ENCODE assay signal across 8 mouse cellular contexts in genomic region chr12:86725706-86726105, GRCm38 (mm10). TPM values are rescaled to one million over a fixed set of nuclear protein-coding genes. Genes with fewer than 3 reads are reported as not detected.
DNase-seq lines count a peak whose midpoint lies in the region; ATAC-seq and TF ChIP-seq lines count a peak whose summit lies in the region.

No protein-coding gene starts in this region.

- intact Hi-C loops in gastrocnemius, postnatal 14 days (cut with DNase I; ENCODE audit: low total_unique reads): no loop called here

- H3K79me2 ChIP-seq in macrophage (ENCODE audit: inconsistent target): no peaks in the 10 kb centered on the region

- H3K4me2 ChIP-seq in heart, embryonic 12.5 days: peak overlapping the region; percentile 96
- peak overlapping the region; percentile 95 for H3K4me2 ChIP-seq in forebrain, postnatal 0 days (ENCODE audit: low read depth)

- no peak for TF ChIP-seq POLR2A in testis, adult 2 months (IDR thresholded peaks at IDR 0.05; ENCODE audit: control insufficient read depth, low read depth, low read length)

- no peaks in the 10 kb centered on the region for H3K27me3 ChIP-seq in heart, embryonic 12.5 days (replicated peaks)
- no peaks in the 10 kb centered on the region for H3K27me3 ChIP-seq in testis, adult 2 months (ENCODE audit: control insufficient read depth, insufficient read depth, low read length)
- H3K27me3 ChIP-seq in forebrain, postnatal 0 days (ENCODE audit: insufficient read depth, low read length): no peaks in the 10 kb centered on the region

- H3K9ac ChIP-seq in heart, embryonic 12.5 days: peak overlapping the region; percentile 92
- peak overlapping the region; percentile 58 for H3K9ac ChIP-seq in forebrain, postnatal 0 days

- no peak; the same call in 1 of the 2 replicates for ATAC-seq in heart, embryonic 12.5 days (ENCODE audit: insufficient number of reproducible peaks, low FRiP score)
- ATAC-seq in forebrain, postnatal 0 days: peak; percentile 73

- 0 out of 2 replicates have a peak, but pooled peaks cover 7% of the 10 kb centered on the region for H3K36me3 ChIP-seq in heart, embryonic 12.5 days
- H3K36me3 ChIP-seq in testis, adult 2 months (ENCODE audit: control insufficient read depth, insufficient read depth, low read length): no peaks in the 10 kb centered on the region; the same call in 1 of the 2 replicates
- H3K36me3 ChIP-seq in forebrain, postnatal 0 days (ENCODE audit: insufficient read depth): no peaks in the 10 kb centered on the region
- no peaks in the 10 kb centered on the region for H3K36me3 ChIP-seq in macrophage (ENCODE audit: inconsistent target)

- H3K27ac ChIP-seq in heart, embryonic 12.5 days (ENCODE audit: poor library complexity, severe bottlenecking): peak overlapping the region; percentile 1; the same call in 1 of the 2 replicates
- peak overlapping the region; percentile 76 for H3K27ac ChIP-seq in testis, adult 2 months (ENCODE audit: control insufficient read depth, insufficient read depth, low read depth, low read length)
- H3K27ac ChIP-seq in forebrain, postnatal 0 days (ENCODE audit: low read depth, low read length): peak overlapping the region; percentile 35; the same call in 1 of the 2 replicates
- H3K27ac ChIP-seq in macrophage: no peak overlapping the region

- TF ChIP-seq CTCF in testis, adult 2 months (IDR thresholded peaks at IDR 0.05; ENCODE audit: control insufficient read depth, insufficient read depth, insufficient replicate concordance, low read depth, low read length): no peak
- TF ChIP-seq CTCF in forebrain, postnatal 0 days (IDR thresholded peaks at IDR 0.05; ENCODE audit: low read depth): no peak

- under 1% methylated on average over 19 of the region's 19 CpGs for WGBS in heart, embryonic 12.5 days
- 2% methylated on average over 19 of the region's 19 CpGs for WGBS in forebrain, postnatal 0 days
- whole genome bisulfite sequencing in macrophage (ENCODE audit: missing documents): 3% methylated on average over 19 of the region's 19 CpGs

- H3K4me1 ChIP-seq in heart, embryonic 12.5 days (replicated peaks): peaks cover 39% of the 10 kb centered on the region
- H3K4me1 ChIP-seq in testis, adult 2 months (ENCODE audit: control insufficient read depth, insufficient read depth, low read length): no peaks in the 10 kb centered on the region
- peaks cover 8% of the 10 kb centered on the region; the same call in 1 of the 2 replicates for H3K4me1 ChIP-seq in forebrain, postnatal 0 days (ENCODE audit: insufficient read depth)

- H3K9me3 ChIP-seq in heart, embryonic 12.5 days (replicated peaks): no peaks in the 10 kb centered on the region
- H3K9me3 ChIP-seq in forebrain, postnatal 0 days (ENCODE audit: low read length): no peaks in the 10 kb centered on the region

- no peak for DNase-seq in heart, adult 18-20 months
- DNase-seq in testis, postnatal 14 days (ENCODE audit: low spot score): no peak
- DNase-seq in forebrain, postnatal 0 days: peak; percentile 52
- DNase-seq in gastrocnemius, postnatal 14 days: no peak
- no peak for DNase-seq in cerebellum, adult 18-20 months

- peak overlapping the region; percentile 89 for H3K4me3 ChIP-seq in heart, embryonic 12.5 days
- H3K4me3 ChIP-seq in testis, adult 2 months (ENCODE audit: control insufficient read depth, low read depth, low read length): peak overlapping the region; percentile 85
- H3K4me3 ChIP-seq in forebrain, postnatal 0 days (ENCODE audit: low read depth, low read length): peak overlapping the region; percentile 57
- peak overlapping the region; percentile 31 for H3K4me3 ChIP-seq in macrophage (ENCODE audit: inconsistent target)

RNA-seq across cellular contexts. Expression of gene Angel1, which starts 0.6 kb away (rescaled TPM):
- polyA plus RNA-seq in heart, embryonic 12.5 days (2016; fragmentation: Nextera tagmentation; extraction: Ambion mirVana): 10.6 and 12.3 TPM in 2 replicates
- 1 to 10 TPM; 3.0 to 3.2 TPM for total RNA-seq in heart, adult 18-20 months (2021)
- 188 and 191 TPM in 2 replicates for polyA plus RNA-seq in testis, adult 2 months (2012; rRNA removed)
- 4.5 and 6.5 TPM in 2 replicates for total RNA-seq in forebrain, postnatal 0 days (2014; rRNA removed)
- 6.2 and 7.1 TPM in 2 replicates for polyA plus RNA-seq in forebrain, postnatal 0 days (2015; fragmentation: Nextera tagmentation; extraction: Ambion mirVana)
- 1 to 10 TPM in 23 of 26 experiments, under 1 TPM in 2, not detected in 1; 0.98 to 7.4 (median 3.3) TPM for total RNA-seq in macrophage (2018; cell fraction: chromatin; rRNA removed)
- total RNA-seq in macrophage (2018; cell fraction: cytosol; rRNA removed): 1 to 10 TPM; 1.5 to 4.2 (median 2.3) TPM
- total RNA-seq in macrophage (2018; cell fraction: nucleus; rRNA removed): 1 to 10 TPM; 1.6 to 8.4 (median 3.4) TPM
- polyA plus RNA-seq in macrophage (2018): 1.6 to 3.8 TPM (median 2.3 TPM) in 3 replicates
- total RNA-seq in gastrocnemius, postnatal 14 days (2021): 1 to 10 TPM; 4.6 to 4.7 TPM

RNA-seq across cellular contexts. Expression of gene Lrrc74a, which starts 8.5 kb away (rescaled TPM):
- not detected in 2 replicates for polyA plus RNA-seq in heart, embryonic 12.5 days (2016; fragmentation: Nextera tagmentation; extraction: Ambion mirVana)
- not detected for total RNA-seq in heart, adult 18-20 months (2021)
- 75.3 and 76.4 TPM in 2 replicates for polyA plus RNA-seq in testis, adult 2 months (2012; rRNA removed)
- total RNA-seq in forebrain, postnatal 0 days (2014; rRNA removed): not detected in 2 replicates
- not detected in 2 replicates for polyA plus RNA-seq in forebrain, postnatal 0 days (2015; fragmentation: Nextera tagmentation; extraction: Ambion mirVana)
- total RNA-seq in macrophage (2018; cell fraction: chromatin; rRNA removed): not detected
- total RNA-seq in macrophage (2018; cell fraction: cytosol; rRNA removed): not detected
- total RNA-seq in macrophage (2018; cell fraction: nucleus; rRNA removed): not detected
- polyA plus RNA-seq in macrophage (2018): not detected in 3 replicates
- total RNA-seq in gastrocnemius, postnatal 14 days (2021): not detected

RNA-seq across cellular contexts. Expression of gene Vash1, which starts 47.2 kb away (rescaled TPM):
- polyA plus RNA-seq in heart, embryonic 12.5 days (2016; fragmentation: Nextera tagmentation; extraction: Ambion mirVana): 10.5 and 11.6 TPM in 2 replicates
- total RNA-seq in heart, adult 18-20 months (2021): 10 to 100 TPM in 1 of 2 experiments, 1 to 10 TPM in 1; 9.2 to 18.5 TPM
- polyA plus RNA-seq in testis, adult 2 months (2012; rRNA removed): 3.9 and 4.3 TPM in 2 replicates
- 93.0 and 96.3 TPM in 2 replicates for total RNA-seq in forebrain, postnatal 0 days (2014; rRNA removed)
- 25.7 and 33.2 TPM in 2 replicates for polyA plus RNA-seq in forebrain, postnatal 0 days (2015; fragmentation: Nextera tagmentation; extraction: Ambion mirVana)
- total RNA-seq in macrophage (2018; cell fraction: chromatin; rRNA removed): 10 to 100 TPM in 8 of 26 experiments, 1 to 10 TPM in 13, under 1 TPM in 3, not detected in 2; 0.25 to 22.1 (median 4.6) TPM
- 1 to 10 TPM in 15 of 26 experiments, under 1 TPM in 11; 0.12 to 7.0 (median 1.1) TPM for total RNA-seq in macrophage (2018; cell fraction: cytosol; rRNA removed)
- total RNA-seq in macrophage (2018; cell fraction: nucleus; rRNA removed): 10 to 100 TPM in 4 of 26 experiments, 1 to 10 TPM in 18, under 1 TPM in 2, not detected in 2; 0.24 to 15.2 (median 4.0) TPM
- 0.13 to 0.30 TPM in 2 of 3 replicates, not detected in the other for polyA plus RNA-seq in macrophage (2018)
- 10 to 100 TPM; 16.2 to 23.0 TPM for total RNA-seq in gastrocnemius, postnatal 14 days (2021)

Comparison
In these comparisons a context has a peak if more than half of its experiments do, and no peak if none do; other contexts are left out.
1. H3K4me3 ChIP-seq: peak in every context shown above with its lines; median percentile 89 in heart, embryonic 12.5 days; 85 in testis, adult 2 months; 57 in forebrain, postnatal 0 days; 31 in macrophage.
2. RNA of gene Angel1, which starts 0.6 kb away (polyA plus RNA-seq): 188 to 191 TPM in testis, adult 2 months; 10.6 to 12.3 TPM in heart, embryonic 12.5 days, 6.2 to 7.1 TPM in forebrain, postnatal 0 days and 1.6 to 3.8 TPM in macrophage; every median in the first group is over 10 times any median in the second.
3. RNA of gene Lrrc74a, which starts 8.5 kb away (polyA plus RNA-seq): 75.3 to 76.4 TPM in testis, adult 2 months; not detected in heart, embryonic 12.5 days, not detected in forebrain, postnatal 0 days and not detected in macrophage; every median in the first group is over 10 times any median in the second.